Mouse (Mus musculus) gastrocnemius, adult 2 months (tissue): ENCODE measurements around the gene Pdlim7. TPM values are rescaled to one million over a fixed set of nuclear protein-coding genes. Genes with fewer than 3 reads are reported as not detected.
A peak's percentile ranks its signal among the peaks of the same experiment; 100 is the strongest.

Source experiments
- DNase-seq: peaks from one replicate; pipeline ENCODE4 v3.0.0; 2022
- H3K27ac ChIP-seq: fragments of 200-600 bp; 2 replicates; pipeline ENCODE4 v1.8.1; 2022; ENCODE audit warnings: mild to moderate bottlenecking
- H3K4me3 ChIP-seq: fragments of 200-600 bp; 2 replicates; pipeline ENCODE4 v1.8.1; 2022; ENCODE audit warnings: mild to moderate bottlenecking, moderate library complexity
- CTCF ChIP-seq: fragments of 200-600 bp; IDR thresholded peaks from 2 replicates; pipeline ENCODE4 v1.8.1; 2022; ENCODE audit warnings: antibody characterized with exemption, mild to moderate bottlenecking, moderate library complexity
- intact Hi-C: fragments of 180-260 bp; cut with DNase I; formaldehyde crosslinking; loops from one replicate; pipeline ENCODE4 v1.15.1; 2025
- total RNA-seq, 2 experiments: library from RNA; stranded (reverse); gene quantifications; 2 replicates each; pipeline ENCODE4 v1.2.3; 2021

Gene Pdlim7
- total RNA-seq, 2 experiments from 2014 or later = 424 to 537 TPM

- peak; percentile 60 for DNase-seq
- Histone ChIP-seq H3K4me3 (no peak overlapping the region), H3K27ac (no peak overlapping the region)
- intact Hi-C loops = loop anchor here (2.0 kb wide), 1 partner anchor 18 kb away; no protein-coding TSS in a partner anchor
- TF ChIP-seq CTCF = peak; percentile 64
Measured at GRCm38 (mm10) chr13:55468851-55469560, 44.5 kb downstream of the Pdlim7 start.

GRCm38 (mm10) chr13:55465830-55466440, 47.5 kb downstream of the Pdlim7 start:
- Histone ChIP-seq H3K4me3 (no peak overlapping the region), H3K27ac (no peak overlapping the region)
- intact Hi-C loops = no loop called here
- TF ChIP-seq CTCF = no peak
- no peak for DNase-seq

DNA sequence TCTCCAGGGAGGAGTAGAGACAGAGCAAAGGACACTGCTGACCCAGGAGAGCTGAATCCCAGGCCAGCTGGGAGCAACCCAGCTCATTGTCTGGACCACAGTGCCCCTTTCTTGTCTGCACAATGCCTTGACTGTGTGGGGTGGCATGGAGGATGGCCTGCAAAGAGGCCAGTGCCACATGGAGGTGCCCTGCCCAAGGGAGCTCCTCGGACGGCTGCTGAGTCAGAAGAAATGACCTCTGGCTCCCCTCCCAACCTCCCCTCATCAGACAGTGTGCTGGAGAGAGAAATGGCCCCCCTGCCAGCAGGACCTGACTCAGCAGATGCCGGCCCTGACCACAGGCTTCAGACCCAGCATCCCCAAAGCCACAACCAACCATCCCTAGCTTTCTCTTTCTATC, 48.3 kb downstream of the Pdlim7 start:
- intact Hi-C loops = no loop called here
- no peak for DNase-seq
- TF ChIP-seq CTCF = no peak
- Histone ChIP-seq H3K27ac (0 out of 2 replicates have a peak overlapping the region, but pooled peaks have one; percentile 12), H3K4me3 (no peak overlapping the region)

- intact Hi-C loops = no loop called here
- peak within 1 kb of the TSS; percentile 81 for H3K4me3 ChIP-seq
- peak; percentile 63 for DNase-seq
- no peak for TF ChIP-seq CTCF
- H3K27ac ChIP-seq = peak within 1 kb of the TSS; percentile 65
Measured at GRCm38 (mm10) chr13:55464027-55464884, 49.2 kb downstream of the Pdlim7 start, which contains the start of gene Prr7. Gene Prr7, plus strand, starts transcription at chr13:55464267.

DNA sequence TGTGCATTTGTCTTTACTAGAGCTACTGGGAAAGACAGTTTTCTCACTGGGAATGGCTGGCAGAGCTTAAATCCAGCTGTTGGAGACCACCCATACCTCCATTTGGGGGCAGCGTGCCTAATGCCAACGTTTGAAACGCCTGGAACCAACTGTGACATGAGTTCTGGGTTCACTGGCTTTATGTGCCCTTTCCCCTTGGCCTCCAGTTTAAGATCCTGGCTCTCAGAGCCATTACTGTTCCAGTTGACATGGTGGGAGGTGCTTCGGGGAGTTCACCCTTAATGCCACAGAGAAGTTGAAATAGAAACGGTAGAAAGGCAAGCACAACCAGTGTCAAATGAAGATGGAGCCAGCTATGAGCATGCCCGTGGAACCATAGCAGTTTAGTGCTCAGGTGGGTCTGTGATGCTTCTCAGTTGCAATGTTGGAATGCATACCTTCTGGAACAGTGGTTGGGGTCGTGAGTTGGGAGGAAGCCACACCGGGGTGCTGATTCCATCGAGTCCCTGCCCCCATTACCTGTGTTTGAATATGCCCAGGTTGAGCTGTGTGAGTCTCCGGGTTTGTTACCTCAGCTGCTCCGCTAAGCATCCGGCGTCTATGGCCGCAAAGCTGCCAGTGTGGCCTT, 50.0 kb downstream of the Pdlim7 start:
- H3K27ac ChIP-seq = peak overlapping the region; percentile 65; the same call in 1 of the 2 replicates
- TF ChIP-seq CTCF = no peak
- DNase-seq = no peak
- peak overlapping the region; percentile 81 for H3K4me3 ChIP-seq
- intact Hi-C loops = no loop called here

- intact Hi-C loops = no loop called here
- DNase-seq = no peak
- Histone ChIP-seq H3K27ac (no peak overlapping the region), H3K4me3 (no peak overlapping the region)
- no peak for TF ChIP-seq CTCF
Measured at GRCm38 (mm10) chr13:55462965-55463364, 50.5 kb downstream of the Pdlim7 start.

DNA sequence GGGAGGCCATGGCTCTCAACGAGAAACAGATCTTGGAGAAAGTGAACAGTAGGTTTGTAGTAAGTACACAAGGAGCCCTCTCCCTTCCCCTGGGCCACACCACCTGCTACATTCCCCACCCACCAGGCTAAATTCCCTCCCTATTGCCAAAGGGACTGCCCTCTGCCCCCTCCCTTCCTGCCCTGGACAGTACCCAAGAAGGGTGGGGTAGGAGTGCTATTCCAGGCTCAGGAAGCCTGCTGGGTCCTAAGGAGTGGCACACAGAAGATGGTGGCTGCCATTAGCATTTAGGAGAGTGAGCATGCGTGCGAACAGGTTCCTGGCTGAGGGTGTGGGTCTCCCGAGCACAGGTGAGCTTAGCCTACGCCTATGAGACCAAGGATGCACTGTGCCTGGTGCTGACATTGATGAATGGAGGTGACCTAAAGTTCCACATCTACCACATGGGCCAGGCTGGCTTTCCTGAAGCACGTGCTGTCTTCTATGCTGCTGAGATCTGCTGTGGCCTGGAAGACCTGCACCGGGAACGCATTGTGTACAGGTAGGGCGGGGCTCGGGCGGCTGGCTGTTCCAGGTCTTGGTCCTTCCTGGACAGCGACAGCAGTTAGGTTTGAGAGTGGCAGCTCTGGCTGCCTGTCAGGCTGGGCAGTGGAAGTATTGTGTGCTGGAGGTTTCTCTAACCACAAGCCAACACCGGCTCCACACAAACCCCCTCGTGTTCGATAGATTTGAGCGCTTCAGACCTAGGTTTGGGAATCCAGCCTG, 61.5 kb downstream of the Pdlim7 start:
- Histone ChIP-seq H3K27ac (peak overlapping the region; percentile 89), H3K4me3 (peak overlapping the region; percentile 37)
- intact Hi-C loops = loop anchor here (2.0 kb wide), 2 partner anchors 17 to 61 kb away; partner anchors contain the start of gene Pdlim7
- peak; percentile 75 for DNase-seq
- TF ChIP-seq CTCF = no peak

DNA sequence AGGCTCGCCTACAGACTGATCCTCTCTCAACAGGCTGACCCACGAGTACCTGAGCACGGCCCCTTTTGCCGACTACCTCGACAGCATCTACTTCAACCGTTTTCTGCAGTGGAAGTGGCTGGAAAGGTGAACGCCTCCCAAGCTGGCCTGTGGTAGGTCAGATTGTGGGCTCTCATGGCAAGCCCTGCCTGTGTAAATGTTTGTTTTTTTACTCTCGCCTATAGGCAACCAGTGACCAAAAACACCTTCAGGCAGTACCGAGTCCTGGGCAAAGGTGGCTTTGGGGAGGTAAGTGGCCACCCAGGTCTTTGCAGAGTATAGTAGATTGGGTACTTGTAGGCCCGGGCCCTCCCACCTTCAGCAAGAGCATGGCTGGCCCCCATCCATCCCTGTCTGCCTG, 62.2 kb downstream of the Pdlim7 start:
- Histone ChIP-seq H3K27ac (peak overlapping the region; percentile 89), H3K4me3 (peak overlapping the region; percentile 37)
- no peak for TF ChIP-seq CTCF
- intact Hi-C loops = loop anchor here (2.0 kb wide), 2 partner anchors 18 to 62 kb away; partner anchors contain the start of gene Pdlim7
- DNase-seq = no peak

DNA sequence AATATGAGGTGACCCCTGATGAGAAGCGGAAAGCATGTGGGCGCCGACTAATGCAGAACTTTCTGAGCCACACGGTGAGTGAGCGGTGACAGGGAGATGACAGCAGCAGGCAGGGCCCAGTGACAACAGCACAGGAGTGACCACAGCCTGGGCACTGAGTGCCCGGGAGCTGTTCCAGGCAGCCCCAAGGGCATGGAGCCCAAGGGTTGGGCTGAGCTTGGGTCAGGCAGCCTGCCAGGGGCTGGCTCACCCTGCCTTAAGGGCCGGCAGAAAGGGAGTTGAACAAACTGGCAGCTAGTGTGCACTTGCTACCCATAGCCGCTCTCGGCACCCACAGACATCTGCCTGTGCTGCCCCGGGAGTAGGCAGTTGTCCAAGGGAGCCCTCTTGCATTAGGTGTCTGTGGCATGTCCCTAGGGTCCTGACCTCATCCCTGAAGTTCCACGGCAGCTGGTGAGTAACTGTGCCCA, 62.9 kb downstream of the Pdlim7 start:
- Histone ChIP-seq H3K4me3 (peak overlapping the region; percentile 43), H3K27ac (peak overlapping the region; percentile 89)
- peak; percentile 94 for DNase-seq
- no peak for TF ChIP-seq CTCF
- intact Hi-C loops = loop anchor here (2.0 kb wide), 2 partner anchors 18 to 62 kb away; partner anchors contain the start of gene Pdlim7

- peak; percentile 40 for TF ChIP-seq CTCF
- Histone ChIP-seq H3K27ac (peak overlapping the region; percentile 89), H3K4me3 (peak overlapping the region; percentile 43)
- intact Hi-C loops = loop anchor here (2.0 kb wide), 2 partner anchors 19 to 63 kb away; partner anchors contain the start of gene Pdlim7
- peak; percentile 42 for DNase-seq
Measured at GRCm38 (mm10) chr13:55449679-55450441, 63.6 kb downstream of the Pdlim7 start.

DNA sequence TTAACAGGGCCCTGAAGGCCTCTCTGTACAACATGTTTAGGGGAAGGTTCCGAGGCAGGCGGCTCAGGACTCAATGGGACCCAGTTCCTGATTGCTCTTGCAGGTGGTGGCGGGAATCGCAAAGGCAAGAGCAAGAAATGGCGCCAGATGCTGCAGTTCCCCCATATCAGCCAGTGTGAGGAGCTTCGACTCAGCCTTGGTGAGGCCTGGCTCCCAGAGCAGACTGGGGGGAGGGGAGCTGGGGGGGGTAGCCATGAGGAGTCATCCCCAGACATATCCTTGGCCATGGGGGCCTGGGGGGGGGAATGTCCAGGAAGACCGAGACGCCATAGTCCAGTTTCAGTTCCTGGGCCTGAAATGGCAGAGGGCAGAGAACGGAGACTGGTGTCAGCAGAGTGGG, 64.3 kb downstream of the Pdlim7 start:
- intact Hi-C loops = no loop called here
- Histone ChIP-seq H3K27ac (peak overlapping the region; percentile 89), H3K4me3 (no peak overlapping the region)
- peak; percentile 30 for DNase-seq
- no peak for TF ChIP-seq CTCF
